Mouse (Mus musculus) liver, embryonic 14.5 days (tissue): Measurements from ENCODE around the gene Fbxo31. TPM values are rescaled to one million over a fixed set of nuclear protein-coding genes. Genes with fewer than 3 reads are reported as not detected.
A peak's percentile ranks its signal among the peaks of the same experiment; 100 is the strongest.

Source experiments
- ATAC-seq: fragments of 200-750 bp; cut with Nextera tagmentation; 2 replicates; pipeline ENCODE4 v1.8.0; 2017; ENCODE audit warnings: moderate number of reproducible peaks, mild to moderate bottlenecking, moderate library complexity; ENCODE audit not compliant: insufficient read depth
- DNase-seq, 3 experiments: peaks; one replicate each; pipeline ENCODE4 v3.0.0-alpha.2; 2012 to 2013; ENCODE audit warnings: low read depth in 3 of 3, low spot score in 3 of 3
- H3K27ac ChIP-seq: fragments of 300-500 bp; sonication (generic); 2 replicates; pipeline ENCODE4 v1.5.1; 2014; ENCODE audit warnings: moderate library complexity, mild to moderate bottlenecking, control low read depth, inconsistent platforms
- H3K27me3 ChIP-seq: fragments of 300-500 bp; sonication (generic); 2 replicates; pipeline ENCODE4 v1.6.1; 2014; ENCODE audit warnings: mild to moderate bottlenecking, low read length, moderate library complexity; ENCODE audit not compliant: control insufficient read depth, insufficient read depth
- H3K36me3 ChIP-seq: fragments of 300-500 bp; sonication (generic); replicated peaks from 2 replicates; pipeline ENCODE4 v1.6.1; 2014; ENCODE audit warnings: low read depth; ENCODE audit not compliant: control insufficient read depth, insufficient read depth
- H3K4me1 ChIP-seq, 2 experiments: fragments of 200-500 bp in 1 of 2; fragments of 300-500 bp in 1 of 2; sonication (generic) in 1 of 2; replicated peaks; 2 replicates each; pipeline ENCODE4 v1.6.1; 2012 to 2014; ENCODE audit warnings: antibody characterized with exemption in 1 of 2, inconsistent platforms in 1 of 2, low read length in 1 of 2; ENCODE audit not compliant: control insufficient read depth in 2 of 2, insufficient read depth in 2 of 2
- H3K4me2 ChIP-seq: fragments of 300-500 bp; sonication (generic); 2 replicates; pipeline ENCODE4 v1.6.1; 2014; ENCODE audit warnings: low read depth, mild to moderate bottlenecking, control low read depth, moderate library complexity
- H3K4me3 ChIP-seq, 2 experiments: fragments of 200-500 bp in 1 of 2; fragments of 300-500 bp in 1 of 2; sonication (generic) in 1 of 2; 2 replicates each; pipeline ENCODE4 v1.5.1; 2012 to 2014; ENCODE audit warnings: low read depth in 2 of 2, low read length in 2 of 2, mild to moderate bottlenecking in 2 of 2, control low read depth in 1 of 2, inconsistent platforms in 1 of 2, moderate library complexity in 1 of 2; ENCODE audit not compliant: insufficient read depth in 1 of 2
- H3K9ac ChIP-seq: fragments of 300-500 bp; sonication (generic); replicated peaks from 2 replicates; pipeline ENCODE4 v1.6.1; 2014; ENCODE audit warnings: mild to moderate bottlenecking, control low read depth, moderate library complexity
- H3K9me3 ChIP-seq: fragments of 300-500 bp; sonication (generic); 2 replicates; pipeline ENCODE4 v1.6.1; 2016; ENCODE audit warnings: low read length, mixed read lengths; ENCODE audit not compliant: control insufficient read depth
- CTCF ChIP-seq: IDR thresholded peaks from 2 replicates; pipeline ENCODE4 v1.5.1; 2016; ENCODE audit warnings: antibody characterized with exemption, low read depth, control low read depth
- EP300 ChIP-seq: IDR thresholded peaks from 2 replicates; pipeline ENCODE4 v1.6.1; 2016; ENCODE audit warnings: antibody characterized with exemption, low read depth
- WGBS: fragments of 180-500 bp; shearing (Covaris S2); extraction: QIAGEN DNeasy Blood & Tissue Kit; methylation state at CpG from one replicate; pipeline ENCODE4 v1.1.7; 2014; ENCODE audit not compliant: insufficient replicate concordance; 5-methylcytosine and 5-hydroxymethylcytosine counted together
- polyA plus RNA-seq, 2 experiments: library from polyadenylated mRNA; depleted of rRNA in 1 of 2; stranded (reverse) in 1 of 2; unstranded in 1 of 2; fragments of >200 nt; fragmentation: Nextera tagmentation in 1 of 2; extraction: Ambion mirVana in 1 of 2; gene quantifications; 2 replicates each; pipeline versions ENCODE4 v1.2.1 to v1.2.3; 2012 to 2014

Gene Fbxo31
- polyA plus RNA-seq, 2 experiments: 5.8 to 6.6 TPM

DNA sequence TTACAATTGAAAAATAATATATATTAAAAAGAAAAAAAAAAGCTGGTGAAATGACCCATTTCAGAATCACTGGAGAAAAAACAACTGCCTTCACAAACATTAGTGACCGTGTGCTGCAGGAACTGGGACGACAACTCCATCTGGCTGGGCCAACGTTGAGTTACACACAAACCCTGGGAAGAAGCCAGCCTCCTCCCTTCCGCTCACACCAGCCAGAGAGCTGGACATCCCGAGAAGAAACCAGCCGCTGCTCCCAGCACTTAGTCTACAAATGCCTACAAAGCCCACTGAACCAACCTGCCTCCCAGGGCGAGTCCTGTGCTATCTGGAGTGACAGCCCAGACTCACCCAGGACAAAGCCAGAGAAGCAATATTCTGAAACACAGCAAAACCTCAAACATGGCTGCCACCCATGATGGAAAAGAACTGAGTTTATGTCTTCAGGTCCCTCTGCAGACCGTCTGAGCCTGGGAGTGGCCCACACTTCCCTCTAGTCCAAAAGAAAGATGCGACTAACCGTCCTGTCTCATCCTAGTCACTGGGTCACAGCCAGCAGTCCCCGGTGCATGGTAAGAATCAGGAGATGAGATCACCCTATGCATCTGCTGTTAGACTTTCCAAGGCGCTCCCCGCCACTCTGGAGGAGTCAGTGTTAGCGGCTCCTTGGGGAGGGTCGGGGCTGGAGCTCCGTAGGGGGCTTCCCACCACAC lies 16.8 kb downstream of the Fbxo31 start:
- Histone ChIP-seq H3K27me3 (no peaks in the 10 kb centered on the region), H3K9me3 (no peaks in the 10 kb centered on the region), H3K27ac (no peak overlapping the region), H3K36me3 (no peaks in the 10 kb centered on the region), H3K4me3 (no peak overlapping the region), H3K4me2 (no peak overlapping the region), H3K4me1 (no peaks in the 10 kb centered on the region), H3K9ac (no peak overlapping the region)
- no peak for ATAC-seq
- no peak for TF ChIP-seq EP300
- no peak for TF ChIP-seq CTCF
- no peak for DNase-seq
- 73% methylated on average over 16 of the region's 16 CpGs for WGBS

DNA sequence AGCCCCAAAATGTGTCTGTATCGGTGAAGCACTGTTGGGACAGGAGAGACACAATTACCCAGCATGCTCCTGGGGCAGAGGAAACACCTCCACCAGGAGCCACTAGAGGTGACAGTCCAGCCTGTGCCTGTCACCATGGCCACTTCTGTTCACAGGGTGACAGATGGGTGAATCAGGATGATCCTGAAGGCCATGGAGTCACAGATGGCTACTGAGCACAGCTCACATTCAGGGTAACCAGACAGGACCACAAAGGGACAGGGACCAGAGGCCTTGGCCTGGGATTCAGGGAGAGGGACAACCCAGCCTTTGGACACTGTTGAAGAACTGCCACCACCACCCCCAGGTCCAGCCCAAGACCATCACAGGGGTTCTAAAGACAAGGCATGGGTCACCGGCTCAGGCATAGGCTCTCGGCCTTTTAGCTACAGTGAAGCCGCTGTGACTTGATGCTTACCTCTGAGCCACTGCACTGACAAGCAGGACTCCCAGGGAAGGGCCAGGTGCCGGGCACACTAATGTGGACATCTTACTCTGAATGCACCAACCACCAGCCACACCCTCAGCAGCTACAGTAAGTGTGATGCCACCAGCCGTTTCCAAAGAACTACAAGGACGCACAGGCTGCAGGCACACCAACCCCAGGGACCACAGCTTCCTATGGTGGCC lies 18.0 kb downstream of the Fbxo31 start:
- 77% methylated on average over 7 of the region's 7 CpGs for WGBS
- Histone ChIP-seq H3K9me3 (no peaks in the 10 kb centered on the region), H3K4me3 (no peak overlapping the region), H3K4me2 (no peak overlapping the region), H3K9ac (no peak overlapping the region), H3K4me1 (no peaks in the 10 kb centered on the region), H3K36me3 (no peaks in the 10 kb centered on the region), H3K27ac (no peak overlapping the region), H3K27me3 (no peaks in the 10 kb centered on the region)
- no peak for ATAC-seq
- no peak for TF ChIP-seq CTCF
- TF ChIP-seq EP300: no peak
- no peak for DNase-seq

DNA sequence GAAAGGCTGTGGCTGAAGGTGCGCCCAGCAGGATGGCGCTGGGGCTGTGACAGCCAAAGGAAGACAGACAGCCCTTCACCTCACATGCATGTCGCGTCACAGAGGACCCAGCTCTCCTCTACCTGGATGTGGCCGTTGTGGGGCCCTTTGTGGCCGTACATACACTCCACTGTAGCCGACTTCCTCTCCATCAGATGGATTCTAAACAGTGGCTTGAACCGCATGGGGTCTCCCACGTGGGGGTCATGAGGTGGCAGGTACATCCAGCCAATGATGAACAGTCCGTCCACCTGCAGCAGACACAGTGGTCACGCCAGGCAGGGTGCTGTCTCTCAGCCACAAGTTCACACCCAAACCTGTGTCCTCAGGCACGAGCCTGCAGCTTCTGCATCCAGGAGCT lies 18.8 kb downstream of the Fbxo31 start:
- no peak for DNase-seq
- no peak overlapping the region for H3K27ac ChIP-seq
- H3K4me3 ChIP-seq: no peak overlapping the region
- no peaks in the 10 kb centered on the region for H3K4me1 ChIP-seq
- no peaks in the 10 kb centered on the region for H3K9me3 ChIP-seq
- no peaks in the 10 kb centered on the region for H3K36me3 ChIP-seq
- no peak overlapping the region for H3K4me2 ChIP-seq
- H3K27me3 ChIP-seq: no peaks in the 10 kb centered on the region
- ATAC-seq: no peak
- TF ChIP-seq EP300: no peak
- TF ChIP-seq CTCF: no peak
- WGBS: 83% methylated on average over 12 of the region's 12 CpGs
- H3K9ac ChIP-seq: no peak overlapping the region

DNA sequence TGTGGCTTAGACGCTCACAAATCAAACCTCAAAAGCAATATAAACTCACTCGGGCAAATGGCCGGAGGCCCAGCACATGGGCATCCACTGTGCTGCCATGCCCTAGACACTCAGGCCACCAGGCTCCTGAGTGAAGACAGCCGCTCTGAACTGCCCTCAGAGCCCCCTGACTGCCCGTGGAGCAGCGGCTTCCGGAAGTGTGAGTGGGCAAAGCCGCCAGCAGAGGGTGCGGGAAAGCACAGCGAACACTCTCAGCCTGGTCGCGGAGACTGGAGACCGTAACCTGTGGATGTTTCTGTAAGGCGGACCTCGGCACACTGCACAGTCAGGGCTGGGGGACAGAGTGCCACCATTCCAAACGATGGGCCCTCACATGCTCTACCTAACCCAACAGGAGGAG lies 20.1 kb downstream of the Fbxo31 start:
- no peak overlapping the region for H3K9ac ChIP-seq
- no peak overlapping the region for H3K4me3 ChIP-seq
- H3K27ac ChIP-seq: no peak overlapping the region
- no peak for TF ChIP-seq EP300
- peak; percentile 30; the same call in 1 of the 2 replicates for TF ChIP-seq CTCF
- no peaks in the 10 kb centered on the region for H3K27me3 ChIP-seq
- no peaks in the 10 kb centered on the region for H3K9me3 ChIP-seq
- no peaks in the 10 kb centered on the region for H3K36me3 ChIP-seq
- DNase-seq: no peak
- ATAC-seq: no peak
- H3K4me2 ChIP-seq: no peak overlapping the region
- no peaks in the 10 kb centered on the region for H3K4me1 ChIP-seq
- WGBS: 85% methylated on average over 16 of the region's 16 CpGs

DNA sequence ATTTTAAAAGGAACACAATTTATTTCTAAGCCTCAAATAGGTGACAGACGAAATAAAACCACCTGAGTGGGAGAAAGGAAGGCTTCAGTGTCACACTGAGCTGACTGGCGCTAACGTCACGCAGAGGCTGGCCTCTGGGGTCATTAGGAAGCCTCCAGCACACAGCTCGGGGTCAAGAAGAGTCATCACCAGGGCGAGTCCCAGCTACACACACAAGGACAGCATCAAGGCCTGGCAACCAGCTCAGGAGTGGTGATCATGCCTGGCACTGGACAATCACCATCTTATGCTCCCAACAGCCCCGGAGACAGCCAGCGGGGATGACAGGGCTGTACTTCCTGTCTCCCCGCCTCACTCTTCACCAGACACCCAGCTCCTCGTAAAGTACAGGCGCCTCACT lies 20.9 kb downstream of the Fbxo31 start:
- TF ChIP-seq CTCF (no peak), EP300 (no peak)

More for the DNA sequence above, 20.9 kb downstream of the Fbxo31 start:
- H3K27ac ChIP-seq: no peak overlapping the region
- no peak overlapping the region for H3K9ac ChIP-seq
- no peaks in the 10 kb centered on the region for H3K27me3 ChIP-seq
- H3K4me3 ChIP-seq: no peak overlapping the region
- ATAC-seq (no peak), DNase-seq (no peak)
- peaks cover 2% of the 10 kb centered on the region; the same call in 1 of the 2 replicates for H3K36me3 ChIP-seq
- whole genome bisulfite sequencing: 81% methylated on average over 11 of the region's 11 CpGs
- no peak overlapping the region for H3K4me2 ChIP-seq
- no peaks in the 10 kb centered on the region for H3K9me3 ChIP-seq
- no peaks in the 10 kb centered on the region for H3K4me1 ChIP-seq
